Mouse (Mus musculus): ENCODE data around the gene Klk1b11.
"Not testable (repeated sequence)": the region's sequence is repeated elsewhere in the genome, so short reads cannot be mapped to it uniquely, and the experiment has no call there.

DNA sequence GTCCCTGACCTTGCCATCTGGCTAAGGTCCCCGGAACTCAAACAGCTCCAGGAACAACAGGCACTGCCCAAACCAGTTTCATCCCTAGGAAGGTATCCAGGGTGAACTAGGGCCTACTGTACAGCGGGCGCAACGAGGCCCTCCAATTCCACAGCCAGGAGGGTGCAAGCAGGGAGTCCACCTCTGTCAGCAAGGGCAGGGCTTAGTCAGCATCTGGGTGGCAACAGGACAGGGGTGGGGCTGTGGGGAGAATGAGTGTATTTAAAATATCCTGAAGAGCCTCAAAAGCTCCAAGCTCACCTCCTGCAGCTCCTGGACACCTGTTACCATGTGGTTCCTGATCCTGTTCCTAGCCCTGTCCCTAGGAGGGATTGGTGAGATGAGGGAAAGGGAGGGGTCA, at the start of gene Klk1b11:
- TF ChIP-seq CHD2 (IDR thresholded peaks at IDR 0.05; ENCODE audit: low read length); ZC3H11A (IDR thresholded peaks at IDR 0.05; ENCODE audit: low read depth, low read length); CTCF (IDR thresholded peaks at IDR 0.05 in 2 of 3, conservative IDR thresholded peaks at IDR 0.05 in 1 of 3; ENCODE audit: control insufficient read depth in 1 of 3, insufficient read depth in 1 of 3, low read depth in 2 of 3, low read length in 3 of 3, poor library complexity in 1 of 3, severe bottlenecking in 1 of 3); MAX (IDR thresholded peaks at IDR 0.05; ENCODE audit: low read length); POLR2A (IDR thresholded peaks at IDR 0.05; ENCODE audit: control insufficient read depth in 1 of 2, insufficient read depth in 1 of 2, low read depth in 1 of 2, low read length in 2 of 2, poor library complexity in 1 of 2); NELFE (IDR thresholded peaks at IDR 0.05; ENCODE audit: low read depth, low read length); GATA1 (IDR thresholded peaks at IDR 0.05; ENCODE audit: low read depth, low read length): not testable (repeated sequence)

Measured in MEL (cell line).